Mouse (Mus musculus) left cerebral cortex, postnatal 36 days (tissue): ENCODE data around the gene Tlcd1. TPM values are rescaled to one million over a fixed set of nuclear protein-coding genes. Genes with fewer than 3 reads are reported as not detected.
A peak's percentile ranks its signal among the peaks of the same experiment; 100 is the strongest.

Experiments used
- DNase-seq, 2 experiments: peaks; one replicate each; pipeline ENCODE4 v3.0.0; 2021 to 2022; ENCODE audit warnings: low spot score in 2 of 2, mixed read lengths in 1 of 2
- intact Hi-C: fragments of 180-260 bp; cut with DNase I; formaldehyde crosslinking; loops from one replicate; pipeline ENCODE4 v1.15.1; 2025
- total RNA-seq, 2 experiments: library from RNA; stranded (reverse); gene quantifications; 2 replicates each; pipeline ENCODE4 v1.2.3; 2021

Tlcd1 gene
- total RNA-seq, 2 experiments from 2014 or later: 32.5 to 36.1 TPM

DNA sequence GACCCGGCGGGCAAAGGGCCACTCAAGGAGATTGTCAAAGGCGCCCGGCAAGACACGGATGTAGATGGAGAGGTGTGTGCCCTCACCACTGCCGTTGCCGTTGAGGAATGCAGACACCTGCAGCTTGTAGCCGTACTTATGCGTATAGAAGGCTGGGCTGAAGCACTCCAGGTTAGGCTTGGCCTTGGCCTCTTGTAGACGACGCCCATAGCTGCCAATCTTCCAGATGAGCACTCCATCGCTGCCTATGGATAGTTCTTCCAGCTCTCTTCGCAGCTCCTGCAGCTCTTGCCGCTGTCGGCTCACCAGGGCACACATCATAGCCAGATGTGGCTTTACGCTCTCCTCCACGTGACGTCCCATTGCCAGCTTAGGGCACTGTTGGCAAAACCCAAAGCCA, 16.3 kb upstream of the Tlcd1 start:
- intact Hi-C loops: no loop called here
- no peak for DNase-seq

DNA sequence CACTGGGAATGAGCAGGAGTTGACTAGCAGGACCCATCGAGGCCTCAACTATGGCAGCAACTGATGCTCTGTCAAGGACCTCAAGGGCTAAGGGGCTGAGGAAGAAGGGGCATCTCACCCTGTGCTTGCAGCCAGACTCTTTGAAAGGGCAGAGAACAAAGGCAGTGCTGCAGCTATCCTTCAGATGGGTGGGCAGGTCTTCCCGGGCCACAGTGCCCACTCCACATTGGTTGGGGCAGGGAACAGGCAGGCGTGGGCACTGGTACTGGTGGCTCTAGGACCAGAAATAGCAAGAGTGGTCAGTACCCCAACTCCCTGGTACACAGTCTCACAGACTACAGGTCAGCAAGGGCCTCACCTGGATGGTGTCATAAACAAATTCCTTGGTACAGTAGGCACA, 15.8 kb upstream of the Tlcd1 start:
- no peak for DNase-seq
- intact Hi-C loops: no loop called here

DNA sequence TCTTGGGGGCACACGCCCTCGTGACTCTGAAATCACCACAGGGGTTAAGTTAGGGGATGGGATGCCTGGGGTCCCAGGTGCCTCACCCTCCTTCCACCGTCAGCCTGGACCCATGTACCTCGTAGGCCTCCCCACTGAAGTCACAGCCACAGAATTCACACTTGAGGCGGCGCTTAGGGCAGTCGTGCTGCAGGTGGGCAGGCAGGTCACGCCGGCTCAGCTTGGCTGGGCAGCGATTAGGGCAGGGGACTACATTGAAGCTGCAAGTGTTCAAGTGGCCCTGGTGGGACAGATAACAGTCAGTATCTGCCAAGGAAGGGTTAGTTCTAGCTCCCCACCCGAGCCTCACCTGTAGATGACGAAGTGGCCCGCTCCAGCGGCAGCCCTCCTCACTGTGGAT, 15.3 kb upstream of the Tlcd1 start:
- intact Hi-C loops: no loop called here
- DNase-seq: no peak

DNA sequence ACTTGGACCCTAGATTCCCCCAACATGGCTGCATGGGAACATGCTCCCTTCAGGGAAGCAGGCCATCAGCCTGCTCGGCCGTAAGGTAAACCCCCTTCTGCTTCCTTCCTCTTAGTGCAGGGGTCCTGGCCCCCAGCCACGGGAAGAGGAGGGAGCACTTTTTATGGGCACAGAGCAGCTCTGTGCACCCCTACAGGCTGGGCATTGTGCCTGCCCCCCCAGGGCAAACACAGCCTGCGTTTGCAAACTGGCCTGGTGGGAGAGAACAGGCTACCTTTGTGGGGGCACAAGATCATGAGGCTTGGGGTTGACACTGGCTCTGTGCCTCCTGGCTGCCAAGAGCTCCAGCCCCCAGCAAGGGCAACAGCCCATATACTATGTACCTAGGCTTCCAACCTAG, 14.5 kb upstream of the Tlcd1 start:
- intact Hi-C loops: no loop called here
- no peak for DNase-seq

DNA sequence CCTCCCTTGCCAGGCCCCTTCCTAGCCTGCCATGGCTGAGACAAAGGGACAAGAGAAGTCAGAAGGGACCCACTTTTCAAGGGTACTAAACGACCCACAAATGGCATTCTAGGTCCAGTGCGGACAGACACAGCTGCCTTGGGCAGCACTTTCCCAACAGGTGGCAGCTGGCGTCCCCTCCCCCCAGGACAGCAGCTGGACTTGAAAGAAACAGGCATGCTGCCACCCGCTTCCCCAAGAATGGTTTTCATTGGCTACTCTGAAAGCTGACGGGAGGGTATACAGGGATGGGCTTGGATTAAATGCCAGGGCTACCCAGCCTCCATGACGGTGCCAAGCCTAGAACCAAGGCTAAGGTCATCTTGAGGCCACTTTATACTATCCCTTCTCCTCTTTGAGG, 14.0 kb upstream of the Tlcd1 start:
- no peak for DNase-seq
- intact Hi-C loops: no loop called here

DNA sequence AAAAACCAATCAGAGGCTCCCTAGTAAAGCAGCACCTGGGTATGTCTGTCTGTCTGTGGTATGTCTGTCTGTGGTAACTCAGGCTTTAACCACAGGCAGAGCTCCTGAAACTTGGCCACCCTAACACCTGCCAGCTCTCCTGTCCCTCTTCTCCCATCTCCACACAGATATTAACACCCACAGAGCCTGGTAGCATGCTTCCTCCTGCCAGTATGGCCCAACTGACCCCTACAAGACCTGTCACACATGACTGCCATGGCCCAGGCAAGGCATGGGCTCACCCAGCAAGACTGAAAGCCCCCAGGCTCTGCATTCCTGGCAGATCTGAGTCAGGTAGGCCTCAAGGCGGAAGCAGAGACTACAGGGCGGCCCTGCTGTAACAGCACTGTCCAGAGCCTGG, 13.5 kb upstream of the Tlcd1 start:
- intact Hi-C loops: no loop called here
- DNase-seq: no peak

DNA sequence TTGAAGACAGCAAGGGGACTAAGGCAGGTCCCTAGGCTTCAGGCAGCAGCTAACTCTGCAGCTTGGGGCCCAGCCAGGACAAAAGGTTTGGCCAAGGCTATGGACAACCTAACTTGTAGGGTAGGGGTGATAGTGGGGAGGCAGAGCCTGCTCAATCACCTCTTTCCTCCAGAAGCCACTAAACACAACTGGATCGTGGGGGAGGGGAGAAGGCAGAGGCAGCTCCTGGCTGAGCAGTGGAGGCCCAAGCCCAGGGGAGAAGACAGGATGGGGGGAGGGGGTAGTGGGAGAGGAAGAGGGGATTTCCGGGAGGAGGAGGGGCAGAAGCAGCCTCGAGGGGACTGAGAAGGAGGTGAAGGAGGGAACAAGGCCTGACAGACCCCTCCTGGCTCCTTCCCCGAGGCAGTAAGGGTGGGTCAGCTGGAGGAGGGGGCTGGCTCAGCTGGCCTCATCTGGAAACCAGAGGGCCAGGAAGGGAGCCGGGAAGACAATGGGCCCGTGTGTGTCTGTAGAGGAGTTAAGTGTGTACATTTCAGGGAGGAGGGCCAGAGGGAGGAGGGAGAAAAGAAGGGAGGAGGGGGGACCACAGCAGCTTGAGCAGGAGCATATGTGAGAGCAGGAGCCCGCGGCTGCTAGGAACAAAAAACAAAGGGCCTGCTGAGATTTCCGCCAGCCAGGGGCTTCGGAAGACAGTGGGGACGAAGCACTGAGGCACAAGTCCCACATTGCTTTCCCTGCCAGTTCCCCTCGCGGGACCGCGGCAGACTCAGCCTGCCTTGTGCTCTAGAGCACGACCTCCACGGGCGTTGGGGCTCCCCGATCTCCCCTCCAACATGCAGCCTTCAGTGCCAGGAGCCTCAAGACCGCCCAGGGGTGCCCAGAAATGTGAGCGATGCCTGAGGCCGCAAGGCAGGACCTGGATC, 12.6 kb upstream of the Tlcd1 start:
- no peak for DNase-seq
- intact Hi-C loops: no loop called here

DNA sequence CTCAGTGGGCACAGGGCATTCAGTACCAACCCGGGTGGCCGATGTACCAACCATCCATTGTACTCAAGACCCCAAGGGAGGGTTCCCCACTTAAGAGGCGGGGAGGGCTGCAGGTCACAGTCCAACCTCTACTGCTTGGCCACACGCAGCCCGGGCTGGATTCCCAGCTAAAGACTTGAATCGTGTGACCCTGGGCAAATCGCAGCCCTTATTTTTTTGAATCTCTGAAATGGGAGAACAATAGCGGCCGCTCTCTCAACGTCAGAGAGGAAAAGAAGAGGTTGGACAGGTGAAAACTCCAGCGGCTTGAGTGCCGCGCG, 11.9 kb upstream of the Tlcd1 start:
- no peak for DNase-seq
- intact Hi-C loops: no loop called here

DNA sequence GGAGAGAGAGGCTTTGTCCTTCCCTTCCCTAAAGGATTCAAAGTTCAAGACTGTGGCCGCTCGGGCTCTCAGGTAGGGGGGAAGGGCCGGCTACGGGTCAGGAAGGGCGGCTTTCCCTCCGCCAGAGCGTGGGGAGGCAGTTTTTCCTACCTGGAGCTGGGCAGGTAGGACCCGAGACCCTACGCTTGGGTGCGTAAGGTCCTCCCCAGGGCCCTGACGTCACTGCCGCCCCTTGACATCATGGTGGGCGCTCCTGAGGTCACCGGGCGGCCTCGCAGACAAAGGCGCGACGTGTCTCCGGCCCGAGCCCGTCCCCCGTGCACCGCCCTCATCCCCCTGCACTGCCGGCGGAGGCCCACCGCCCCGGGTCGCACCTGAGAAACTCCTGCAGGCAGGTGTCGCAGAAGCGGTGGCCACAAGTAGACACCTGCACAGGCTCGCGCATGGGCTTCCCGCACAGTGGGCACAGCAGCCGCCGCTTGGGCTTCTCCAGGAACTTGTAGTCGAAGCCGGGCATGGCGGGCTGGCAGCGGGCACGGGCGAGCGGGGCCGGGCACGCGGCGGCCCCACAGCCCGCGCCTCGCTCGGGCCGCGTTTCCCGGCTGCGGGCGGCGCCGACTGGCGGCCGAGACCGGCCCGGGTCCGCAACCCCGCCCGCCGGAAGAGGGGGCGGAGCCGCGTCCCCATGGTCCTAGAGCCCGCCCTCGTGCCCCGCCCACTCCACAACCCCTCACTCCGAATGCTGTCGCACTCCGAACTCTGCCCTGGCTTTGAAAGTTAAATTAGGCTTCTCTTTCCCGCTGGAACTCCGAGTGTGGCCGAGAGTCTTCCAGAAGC, 11.4 kb upstream of the Tlcd1 start, which contains the start of gene Traf4:
Traf4 (minus strand) TSS at position 666 of the 837 bp plus-strand sequence.
- DNase-seq: peak; percentile 66 to 77
- intact Hi-C loops: no loop called here

DNA sequence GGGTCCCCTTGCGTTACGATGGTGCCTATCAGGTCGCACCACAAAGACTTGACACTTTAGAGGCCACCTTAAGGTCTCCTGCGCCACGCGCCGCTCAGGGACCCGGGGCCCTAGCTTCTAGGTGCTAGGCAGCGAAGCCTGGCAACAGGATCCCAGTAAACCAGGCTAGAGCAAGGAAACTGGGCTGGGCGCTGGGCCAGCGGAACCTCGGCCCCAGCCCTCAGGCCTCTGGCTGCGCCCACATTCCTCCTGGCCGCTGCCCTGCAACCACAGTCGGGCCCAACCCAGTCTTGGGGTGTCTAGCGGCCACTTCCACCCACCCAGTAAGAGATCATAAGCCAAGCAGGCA, 10.8 kb upstream of the Tlcd1 start:
- intact Hi-C loops: no loop called here
- DNase-seq: no peak

DNA sequence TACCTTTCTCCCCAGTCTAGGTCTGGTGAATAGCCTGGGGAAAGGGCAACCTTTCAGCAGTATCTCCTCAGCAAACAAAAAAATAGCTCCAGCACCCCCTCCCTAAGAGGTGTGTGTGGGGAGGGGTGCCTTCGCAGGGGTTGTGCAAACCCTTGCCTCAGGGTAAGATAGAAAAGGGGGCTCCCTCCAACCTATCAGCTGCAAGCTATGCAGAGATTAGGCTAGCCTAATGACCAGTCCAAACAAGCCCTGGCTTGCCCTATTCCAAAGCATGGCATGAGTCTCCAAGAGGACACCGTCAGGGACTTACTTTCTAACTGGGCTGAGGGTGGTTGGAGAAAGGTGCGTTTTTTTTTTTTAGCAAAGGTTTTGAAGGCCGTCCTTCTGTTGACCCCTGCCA, 10.3 kb upstream of the Tlcd1 start:
- intact Hi-C loops: no loop called here
- DNase-seq: no peak

DNA sequence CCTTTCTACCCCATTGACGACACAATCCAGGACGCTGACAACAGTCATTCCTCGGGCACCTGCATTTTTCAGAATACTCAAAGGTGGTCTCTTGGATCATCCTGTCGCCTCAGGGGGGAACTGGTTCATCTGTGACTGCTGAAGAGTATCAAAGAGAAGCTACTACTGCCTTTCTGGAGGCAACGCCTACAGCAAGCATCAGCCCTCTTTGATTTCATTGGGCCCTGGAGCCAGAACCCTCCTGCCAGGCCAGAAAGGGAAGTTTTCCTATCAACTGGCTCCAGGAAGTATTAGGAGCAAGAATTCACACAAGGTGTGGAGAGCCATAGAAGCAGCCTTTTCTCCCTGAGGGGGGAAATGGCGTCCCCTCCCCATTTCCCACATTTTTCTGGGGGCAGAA, 9.9 kb upstream of the Tlcd1 start:
- DNase-seq: no peak
- intact Hi-C loops: no loop called here

DNA sequence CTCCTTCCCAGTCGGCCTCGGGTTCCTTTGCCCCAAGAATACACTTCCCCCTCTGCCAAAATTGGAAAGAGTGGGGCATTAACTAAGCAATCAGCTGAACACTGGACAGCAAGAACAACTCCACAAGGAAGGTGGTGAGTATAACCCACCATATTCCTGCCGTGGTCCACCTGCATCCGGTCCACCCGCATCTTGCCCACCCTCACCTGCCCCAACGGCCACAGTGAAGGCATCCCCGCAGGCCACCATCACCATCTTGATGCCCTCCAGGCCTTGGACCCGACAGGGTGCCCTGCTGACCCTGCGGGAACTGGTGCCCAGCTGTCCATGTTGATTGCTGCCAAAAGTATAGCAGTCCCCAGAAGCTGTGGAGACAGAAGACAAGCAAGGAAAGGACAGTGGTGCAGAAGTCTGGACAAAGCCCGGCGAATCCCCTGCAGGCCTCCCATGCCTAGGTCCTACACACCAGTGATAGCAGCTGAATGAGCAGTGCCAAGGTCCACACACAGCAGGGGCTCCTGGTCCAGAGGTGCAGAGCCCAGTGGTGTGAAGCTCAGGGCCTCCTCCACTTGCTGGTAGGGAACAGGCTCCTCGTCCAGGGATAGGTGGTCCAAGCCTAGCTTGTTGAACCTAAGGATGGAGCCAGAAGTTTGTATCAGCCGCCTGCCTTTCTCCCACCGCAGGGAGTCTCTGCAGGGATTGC, 9.1 kb upstream of the Tlcd1 start:
- intact Hi-C loops: no loop called here

DNA sequence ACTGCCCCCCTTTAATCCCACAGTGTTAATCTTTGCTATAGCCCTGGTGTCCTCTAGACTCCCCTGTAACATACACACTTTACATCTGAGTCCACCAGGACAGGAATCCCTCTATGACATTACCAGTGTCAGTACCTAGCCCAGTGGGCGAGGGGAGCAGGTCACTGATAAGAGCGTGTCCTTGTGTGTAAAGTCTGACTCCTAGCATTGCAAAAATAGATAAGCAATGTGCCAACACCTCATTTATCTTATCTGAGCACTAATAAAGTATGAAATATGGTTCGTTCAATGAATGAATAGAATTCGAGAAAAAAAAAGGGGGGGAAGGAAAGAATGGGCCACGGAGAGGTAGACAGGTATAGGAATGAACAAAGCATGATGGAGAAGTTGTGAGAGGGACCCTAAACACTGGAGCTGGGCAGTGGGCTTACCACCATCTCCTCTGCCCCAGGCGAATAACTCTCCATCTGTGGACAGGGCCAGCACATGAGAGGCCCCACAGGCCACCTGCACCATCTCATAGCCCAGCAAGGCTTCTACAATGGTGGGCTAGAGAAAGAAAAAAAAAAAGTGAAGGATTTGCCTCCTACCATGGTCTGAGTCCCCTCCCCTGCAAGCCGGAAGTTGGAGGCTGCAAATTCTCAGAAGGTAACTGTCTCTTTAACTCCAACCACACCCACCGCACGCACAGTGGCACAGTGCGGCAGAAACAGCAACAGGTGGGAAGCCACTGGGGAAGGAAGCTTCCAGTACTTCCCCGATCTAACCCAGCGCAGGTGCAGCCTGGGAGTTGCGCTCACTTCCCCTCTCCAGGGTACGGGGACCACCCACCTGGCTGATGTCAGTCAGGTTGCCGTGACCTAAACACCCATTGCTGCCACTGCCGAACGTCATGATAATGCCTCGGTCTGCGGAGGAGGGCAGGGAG, 7.7 kb upstream of the Tlcd1 start:
- intact Hi-C loops: no loop called here
- no peak for DNase-seq

More for the DNA sequence above, 9.1 kb upstream of the Tlcd1 start:
- DNase-seq: no peak

DNA sequence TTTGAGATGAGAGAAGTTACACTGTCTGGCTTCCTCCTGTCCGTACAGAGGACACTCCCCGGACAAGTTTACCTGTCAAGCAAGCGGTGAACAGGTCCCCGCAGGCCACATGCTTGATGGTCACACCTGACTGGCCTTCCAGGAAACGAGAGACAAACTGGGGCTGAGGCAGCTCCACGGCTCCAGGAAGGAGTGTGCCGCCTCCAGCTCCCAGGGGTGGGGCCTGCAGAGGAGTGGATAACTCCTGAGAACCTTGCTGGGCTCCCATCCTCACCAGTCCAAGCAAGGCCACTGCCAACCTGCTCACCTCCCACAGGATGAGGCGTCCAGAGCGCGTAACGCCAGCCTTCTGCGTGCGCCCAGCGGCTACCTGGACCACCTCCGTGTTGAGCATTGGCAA, 6.2 kb upstream of the Tlcd1 start:
- DNase-seq: no peak
- intact Hi-C loops: no loop called here

DNA sequence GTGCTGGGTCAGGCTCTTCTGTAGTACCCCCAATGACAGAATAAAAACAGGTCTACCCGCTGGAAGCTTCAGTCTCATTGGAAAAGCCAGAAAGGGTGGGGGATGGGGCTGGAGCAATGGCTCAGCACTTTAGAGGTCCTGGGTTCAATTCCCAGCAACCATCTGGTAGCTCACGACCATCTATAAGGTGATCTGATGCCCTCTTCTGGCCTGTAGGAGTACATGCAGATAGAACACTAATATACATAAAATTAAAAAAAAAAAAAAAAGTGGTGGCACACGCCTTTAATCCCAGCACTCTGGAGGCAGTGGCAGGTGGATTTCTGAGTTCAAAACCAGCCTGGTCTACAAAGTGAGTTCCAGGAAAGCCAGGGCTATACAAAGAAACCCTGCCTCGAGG, 5.2 kb upstream of the Tlcd1 start:
- no peak for DNase-seq
- intact Hi-C loops: no loop called here

DNA sequence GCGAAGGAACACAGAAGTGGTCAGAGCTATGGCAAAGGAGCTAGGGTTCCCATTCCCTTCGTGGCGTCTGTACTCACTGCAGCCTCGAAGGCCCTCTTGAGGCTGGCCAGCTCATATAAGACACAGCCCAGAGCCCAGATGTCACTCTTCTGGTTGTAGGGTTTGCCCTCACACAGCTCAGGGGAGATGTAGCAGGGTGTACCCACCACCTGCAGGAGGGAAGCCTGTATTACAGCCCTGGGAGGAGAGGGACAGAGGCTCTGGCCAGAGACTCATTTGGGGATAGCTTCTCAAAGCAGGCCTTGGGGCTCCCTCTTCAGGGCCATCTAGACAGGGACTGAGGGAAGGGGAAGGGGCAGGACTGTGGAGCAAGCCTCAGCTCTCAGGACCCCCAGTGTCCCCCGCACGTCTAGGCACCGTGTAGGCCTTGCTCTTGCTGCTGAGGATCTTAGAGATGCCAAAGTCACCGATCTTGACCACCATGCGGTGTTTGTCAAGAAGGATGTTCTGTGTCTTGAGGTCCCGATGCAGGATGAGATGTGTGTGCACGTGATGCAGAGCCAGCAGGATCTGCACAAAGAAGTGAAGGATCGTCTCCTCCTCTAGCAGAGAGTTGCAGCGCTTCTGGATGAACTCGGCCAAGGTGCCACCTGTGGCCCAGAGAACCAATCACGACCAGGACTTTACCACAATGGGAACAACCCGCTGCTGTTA, 4.3 kb upstream of the Tlcd1 start:
- intact Hi-C loops: no loop called here

DNA sequence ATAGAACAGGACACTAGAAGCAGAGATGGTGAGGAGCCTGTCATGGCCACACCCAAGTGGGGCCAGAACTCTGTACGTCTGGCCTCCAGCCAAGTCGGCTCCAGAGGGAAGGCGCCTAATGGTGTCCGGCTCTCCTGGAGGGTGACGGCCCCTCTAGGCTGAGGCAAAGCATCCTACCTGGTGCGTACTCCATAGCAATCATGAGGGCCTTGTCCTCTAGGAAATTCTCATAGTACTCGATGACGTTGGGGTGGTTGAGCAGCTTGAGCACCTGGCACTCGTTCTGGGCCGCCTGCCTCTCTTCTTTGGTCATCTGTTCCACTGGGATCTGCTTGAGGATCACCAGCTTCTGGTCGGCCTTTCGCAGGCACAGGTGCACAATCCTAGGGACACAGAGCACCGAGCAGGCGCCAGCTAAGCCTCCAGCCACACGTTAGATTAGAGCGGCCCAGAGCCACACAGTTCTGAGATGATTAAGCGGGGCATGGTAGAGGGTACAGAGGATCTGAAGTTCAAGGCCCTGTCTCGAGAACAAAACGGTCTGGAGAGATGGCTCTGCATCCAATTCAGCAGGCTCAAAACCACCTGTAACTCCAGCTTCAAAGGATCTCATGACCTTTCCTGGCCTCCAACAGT, 3.6 kb upstream of the Tlcd1 start:
- no peak for DNase-seq
- intact Hi-C loops: no loop called here

More for the DNA sequence above, 4.3 kb upstream of the Tlcd1 start:
- DNase-seq: no peak
